Mouse (Mus musculus): ENCODE results near the gene Ints13. TPM values are rescaled to one million over a fixed set of nuclear protein-coding genes. Genes with fewer than 3 reads are reported as not detected.
A peak's percentile ranks its signal among the peaks of the same experiment; 100 is the strongest.

Gene Ints13
- total RNA-seq, 2 experiments from 2014 or later, result 121 to 132 TPM

DNA sequence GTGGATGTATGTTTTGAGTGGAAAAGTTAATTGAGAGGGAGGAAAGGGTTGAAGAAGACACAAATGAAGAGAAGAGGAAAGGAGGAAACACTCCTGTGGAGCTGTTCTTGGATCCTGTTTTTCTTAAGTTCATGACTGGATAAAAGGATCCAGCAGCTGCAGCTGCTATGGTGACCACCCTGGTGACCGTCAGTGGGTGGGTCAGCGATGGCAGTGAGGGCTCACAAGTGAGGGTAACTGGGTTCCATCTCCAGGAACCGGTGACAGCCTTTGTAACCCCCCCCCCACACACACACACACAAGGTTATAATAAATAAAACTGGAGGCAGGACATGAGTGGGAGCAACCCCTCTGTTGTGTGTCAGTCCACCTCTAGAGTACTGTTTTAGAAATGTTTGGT is 74.8 kb downstream of the Ints13 start:
- no peak for ATAC-seq (replicated peaks; ENCODE audit: low FRiP score, poor library complexity, severe bottlenecking)

GRCm38 (mm10) chr6:146501866-146502804 is 75.5 kb downstream of the Ints13 start, which contains the start of gene Itpr2:
Gene Itpr2, minus strand, starts transcription at chr6:146502223.
- peak; percentile 64 for ATAC-seq (replicated peaks; ENCODE audit: low FRiP score, poor library complexity, severe bottlenecking)

DNA sequence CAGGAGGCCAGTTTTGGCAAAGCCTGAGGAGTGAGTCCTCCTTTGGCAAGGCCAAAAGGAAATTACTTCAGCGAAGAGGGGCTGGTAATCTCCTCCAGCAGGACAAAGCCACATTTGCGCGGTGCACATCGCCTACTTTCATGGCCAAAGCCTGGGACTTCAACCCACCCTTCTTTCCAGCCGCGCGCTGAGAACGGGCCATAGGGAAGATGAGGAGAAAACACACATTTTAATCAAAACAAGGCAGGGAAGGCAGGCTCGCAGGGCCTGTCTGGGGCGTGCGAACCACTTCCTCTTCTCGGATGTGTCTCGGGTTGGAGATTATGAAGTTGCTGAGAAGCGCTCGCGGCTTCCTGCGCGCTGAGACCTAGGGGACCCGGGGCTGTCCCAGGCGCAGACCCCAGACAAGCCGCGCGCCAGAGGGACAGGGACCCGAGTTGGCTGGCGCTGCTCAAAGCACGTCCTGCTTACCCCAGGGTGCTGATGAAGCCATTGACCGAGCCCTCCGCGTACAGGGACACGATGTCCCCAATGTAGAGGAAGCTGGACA is 76.2 kb downstream of the Ints13 start:
- ATAC-seq (replicated peaks; ENCODE audit: low FRiP score, poor library complexity, severe bottlenecking), result no peak

- no peak for ATAC-seq (replicated peaks; ENCODE audit: low FRiP score, poor library complexity, severe bottlenecking)
Observed at GRCm38 (mm10) chr6:146500771-146501170, 76.9 kb downstream of the Ints13 start.

GRCm38 (mm10) chr6:146500206-146500605 is 77.4 kb downstream of the Ints13 start:
- no peak for ATAC-seq (replicated peaks; ENCODE audit: low FRiP score, poor library complexity, severe bottlenecking)

Other genes starting within 250 kb of the Ints13 start
- gene Itpr2, start 75.6 kb downstream of the Ints13 start, total RNA-seq (2015; ENCODE audit: low replicate concordance), result 7.1 and 15.1 TPM in 2 replicates
- gene Itpr2, start 75.6 kb downstream of the Ints13 start, total RNA-seq (2017; ENCODE audit: low replicate concordance), result 5.1 and 13.6 TPM in 2 replicates
- gene Fgfr1op2, start 632 bp downstream of the Ints13 start, total RNA-seq (2015; ENCODE audit: low replicate concordance), result 191 and 241 TPM in 2 replicates
- 160 and 213 TPM in 2 replicates for gene Fgfr1op2, start 632 bp downstream of the Ints13 start, total RNA-seq (2017; ENCODE audit: low replicate concordance)
- gene Med21, start 64.7 kb upstream of the Ints13 start, total RNA-seq (2015; ENCODE audit: low replicate concordance), result 71.4 and 112 TPM in 2 replicates
- gene Med21, start 64.7 kb upstream of the Ints13 start, total RNA-seq (2017; ENCODE audit: low replicate concordance), result 65.8 and 73.0 TPM in 2 replicates
- gene Tm7sf3, start 65.0 kb upstream of the Ints13 start, total RNA-seq (2015; ENCODE audit: low replicate concordance), result 41.1 and 67.5 TPM in 2 replicates
- gene Tm7sf3, start 65.0 kb upstream of the Ints13 start, total RNA-seq (2017; ENCODE audit: low replicate concordance), result 47.8 and 49.5 TPM in 2 replicates
- 1.4 and 5.9 TPM in 2 replicates for gene Stk38l, start 147.2 kb upstream of the Ints13 start, total RNA-seq (2015; ENCODE audit: low replicate concordance)
- 3.2 TPM in 2 replicates for gene Stk38l, start 147.2 kb upstream of the Ints13 start, total RNA-seq (2017; ENCODE audit: low replicate concordance)
- 0.84 and 1.4 TPM in 2 replicates for gene Arntl2, start 218.2 kb upstream of the Ints13 start, total RNA-seq (2015; ENCODE audit: low replicate concordance)
- gene Arntl2, start 218.2 kb upstream of the Ints13 start, total RNA-seq (2017; ENCODE audit: low replicate concordance), result not detected in 2 replicates